Mouse (Mus musculus) cerebellum, adult 2 months (tissue): ENCODE data around the gene Nrarp. TPM values are rescaled to one million over a fixed set of nuclear protein-coding genes. Genes with fewer than 3 reads are reported as not detected.

ENCODE experiments used
- DNase-seq, 2 experiments: peaks; one replicate each; pipeline ENCODE4 v3.0.0; 2021
- H3K27ac ChIP-seq: fragments of 200-500 bp; 2 replicates; pipeline ENCODE4 v1.5.1; 2012; ENCODE audit warnings: low read length, control low read depth, inconsistent platforms; ENCODE audit not compliant: insufficient read depth
- H3K27me3 ChIP-seq: fragments of 200-500 bp; 2 replicates; pipeline ENCODE4 v1.6.1; 2012; ENCODE audit warnings: inconsistent platforms, mild to moderate bottlenecking, low read length, moderate library complexity; ENCODE audit not compliant: control insufficient read depth, insufficient read depth
- H3K4me1 ChIP-seq: fragments of 200-500 bp; 2 replicates; pipeline ENCODE4 v1.6.1; 2011; ENCODE audit warnings: low read length; ENCODE audit not compliant: control insufficient read depth, insufficient read depth
- H3K4me3 ChIP-seq: fragments of 200-500 bp; replicated peaks from 2 replicates; pipeline ENCODE3; 2011; ENCODE audit warnings: mild to moderate bottlenecking, low read depth, low read length, control low read depth; ENCODE audit not compliant: insufficient read depth
- CTCF ChIP-seq: fragments of 200-500 bp; IDR thresholded peaks from 2 replicates; pipeline ENCODE4 v1.5.1; 2011; ENCODE audit warnings: low read depth, mild to moderate bottlenecking, control low read depth, low read length, moderate library complexity, borderline replicate concordance; ENCODE audit not compliant: insufficient read depth
- POLR2A ChIP-seq: fragments of 200-500 bp; IDR thresholded peaks from 2 replicates; pipeline ENCODE4 v1.6.1; 2011; ENCODE audit warnings: low read length, control low read depth, borderline replicate concordance; ENCODE audit not compliant: insufficient read depth
- WGBS: fragments of 180-500 bp; shearing (Covaris S2); methylation state at CpG from one replicate; pipeline ENCODE4 v1.1.7; 2018; 5-methylcytosine and 5-hydroxymethylcytosine counted together
- polyA plus RNA-seq: library from polyadenylated mRNA; depleted of rRNA; stranded (reverse); fragments of >200 nt; gene quantifications from 2 replicates; pipeline ENCODE4 v1.2.3, GENCODE M21; 2012

Nrarp gene
- polyA plus RNA-seq, 1 experiment: 9.4 TPM

DNA sequence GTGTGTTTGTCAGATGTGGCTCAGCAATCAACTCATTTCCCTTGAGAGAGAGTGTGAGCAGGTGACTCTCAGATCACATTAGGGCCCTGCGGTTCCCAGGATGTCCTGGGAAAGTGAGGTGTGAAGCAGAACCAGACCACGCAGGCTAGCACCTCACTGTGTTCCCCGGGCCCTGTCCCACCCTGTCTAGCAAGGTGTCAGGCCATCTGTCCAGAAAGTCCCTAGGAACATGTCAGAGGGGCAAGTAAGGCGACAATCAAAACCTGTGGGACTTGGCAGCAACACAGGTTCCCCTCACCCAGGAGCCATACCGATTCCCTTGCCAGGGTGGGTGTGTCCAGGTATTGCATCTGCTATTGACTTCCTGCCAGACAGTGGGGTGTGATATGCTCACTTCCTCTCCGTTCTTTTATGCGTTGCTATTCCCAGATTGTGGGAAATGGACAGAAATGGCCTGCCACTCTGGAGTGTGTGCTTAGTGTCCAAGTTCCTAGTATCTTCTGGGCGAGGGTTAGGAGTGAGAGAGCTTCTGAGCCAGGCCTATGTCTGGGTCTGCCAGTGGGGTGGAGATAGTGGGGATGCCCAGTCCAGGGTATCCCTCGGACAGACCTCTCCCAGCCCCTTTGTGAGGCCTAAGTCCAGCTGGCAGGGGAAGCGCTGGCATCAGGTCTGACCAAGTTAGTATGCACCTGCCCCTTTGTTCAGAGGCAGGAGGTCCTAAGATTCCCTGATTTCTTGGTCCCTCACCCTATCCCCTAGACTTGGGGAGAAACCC, 10.0 kb upstream of the Nrarp start:
- Histone ChIP-seq H3K27me3 (no peaks in the 10 kb centered on the region), H3K4me1 (0 out of 2 replicates have a peak, but pooled peaks cover 5% of the 10 kb centered on the region), H3K27ac (no peak overlapping the region), H3K4me3 (no peak overlapping the region)
- DNase-seq: no peak
- 59% methylated on average over 10 of the region's 10 CpGs for WGBS
- TF ChIP-seq CTCF: no peak
- no peak for TF ChIP-seq POLR2A

DNA sequence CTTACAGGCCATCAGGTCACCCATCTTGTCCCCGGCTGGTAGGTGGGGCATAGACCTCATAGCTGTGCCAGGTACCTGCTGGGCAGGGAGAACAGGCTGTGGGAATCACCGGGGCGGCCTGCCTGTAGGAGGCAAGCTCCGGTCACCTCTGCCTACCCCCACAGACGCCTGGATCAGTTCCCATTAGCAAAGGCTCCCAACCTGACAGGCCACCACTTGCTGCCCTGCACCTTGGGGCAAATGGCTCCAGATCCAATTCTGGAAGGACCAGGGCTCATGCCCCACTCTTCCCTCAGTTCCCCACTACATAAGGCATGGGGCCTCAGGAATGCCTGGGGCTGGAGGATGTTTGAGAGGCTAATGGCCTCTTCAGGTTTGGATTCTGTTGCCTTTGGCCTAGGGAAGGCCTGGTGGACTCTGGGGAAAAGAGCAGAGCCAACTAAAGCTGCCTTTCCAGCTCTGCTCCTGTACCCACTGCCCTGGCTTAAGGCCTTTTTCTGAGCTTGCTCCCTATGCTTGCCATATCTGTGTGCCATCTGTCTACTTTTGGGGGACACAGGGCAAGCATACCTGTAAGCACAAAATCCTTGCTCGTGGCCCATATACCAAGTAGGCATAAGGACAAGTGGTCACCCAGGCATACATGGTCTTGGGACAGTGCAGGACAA, 9.3 kb upstream of the Nrarp start:
- no peaks in the 10 kb centered on the region for H3K27me3 ChIP-seq
- no peak overlapping the region for H3K4me3 ChIP-seq
- no peak for DNase-seq
- 54% methylated on average over 6 of the region's 6 CpGs for WGBS
- TF ChIP-seq POLR2A (no peak), CTCF (no peak)
- 0 out of 2 replicates have a peak, but pooled peaks cover 5% of the 10 kb centered on the region for H3K4me1 ChIP-seq
- no peak overlapping the region for H3K27ac ChIP-seq

DNA sequence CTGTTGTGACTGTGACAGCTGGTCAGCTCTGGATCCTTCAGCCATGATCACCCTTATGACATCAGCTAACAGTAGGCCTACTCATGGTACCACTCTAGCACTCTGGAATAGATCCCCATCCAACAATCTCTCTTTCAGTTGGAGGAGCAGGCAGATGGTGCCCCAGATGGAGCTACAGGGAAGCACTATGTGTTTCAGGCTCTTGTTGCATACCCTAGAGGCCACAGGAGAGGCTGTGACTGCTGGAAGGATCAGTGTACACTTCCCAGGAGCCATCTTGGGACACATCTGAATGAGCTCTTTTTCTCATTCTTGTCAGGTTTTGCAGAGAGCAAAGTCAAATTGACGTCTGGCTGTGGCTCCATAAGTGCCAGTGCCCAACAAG, 8.8 kb upstream of the Nrarp start:
- TF ChIP-seq CTCF (no peak), POLR2A (no peak)
- DNase-seq: no peak
- H3K27me3 ChIP-seq: no peaks in the 10 kb centered on the region
- H3K4me1 ChIP-seq: 0 out of 2 replicates have a peak, but pooled peaks cover 5% of the 10 kb centered on the region
- H3K4me3 ChIP-seq: no peak overlapping the region
- no peak overlapping the region for H3K27ac ChIP-seq
- WGBS: 64% methylated on average over 1 of the region's 1 CpGs

DNA sequence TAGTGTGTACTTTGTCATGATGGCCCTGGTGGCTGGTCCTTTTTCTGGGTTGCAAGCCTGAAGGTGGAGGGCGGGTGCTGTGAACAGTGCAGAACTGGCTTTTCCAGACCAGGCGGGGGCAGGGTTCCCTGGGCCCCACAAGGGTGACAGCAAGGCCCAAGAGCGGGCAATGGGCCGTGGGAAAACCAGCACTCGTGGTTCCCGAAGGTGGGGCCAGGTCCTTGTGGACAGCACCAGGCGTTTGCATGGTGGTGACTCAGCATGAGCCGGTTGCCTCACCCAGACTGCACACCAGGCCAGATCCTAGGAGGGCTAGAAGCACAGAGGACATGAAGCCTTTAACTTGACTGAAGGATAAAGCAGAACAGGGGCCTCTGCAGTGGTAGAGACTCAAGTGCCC, 7.9 kb upstream of the Nrarp start:
- Histone ChIP-seq H3K27me3 (no peaks in the 10 kb centered on the region), H3K4me1 (0 out of 2 replicates have a peak, but pooled peaks cover 5% of the 10 kb centered on the region), H3K27ac (no peak overlapping the region), H3K4me3 (no peak overlapping the region)
- DNase-seq: no peak
- WGBS: 89% methylated on average over 8 of the region's 8 CpGs
- TF ChIP-seq POLR2A (no peak), CTCF (no peak)

DNA sequence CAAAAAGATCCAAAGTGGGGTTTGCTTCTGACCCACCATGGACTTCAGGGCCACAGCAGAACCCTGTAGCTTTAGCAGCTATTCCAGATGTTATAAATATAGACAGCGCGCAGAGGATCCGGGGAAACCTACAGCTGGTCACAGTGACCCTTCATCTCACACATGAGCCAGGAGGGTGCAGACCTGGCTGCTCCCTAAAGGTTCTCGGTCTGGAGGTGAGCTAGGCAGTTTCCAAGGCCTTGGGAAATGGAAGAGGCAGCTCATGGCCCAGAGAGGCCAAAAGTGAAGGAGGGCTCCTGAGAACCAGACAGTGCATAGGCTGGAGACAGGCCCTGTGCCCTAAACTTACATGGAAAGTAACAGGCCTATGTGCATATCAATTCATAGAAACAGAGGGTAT, 6.7 kb upstream of the Nrarp start:
- 97% methylated on average over 4 of the region's 4 CpGs for WGBS
- peaks cover 8% of the 10 kb centered on the region for H3K4me1 ChIP-seq
- no peak overlapping the region for H3K4me3 ChIP-seq
- DNase-seq: no peak
- TF ChIP-seq CTCF (no peak), POLR2A (no peak)
- no peaks in the 10 kb centered on the region for H3K27me3 ChIP-seq
- H3K27ac ChIP-seq: no peak overlapping the region

DNA sequence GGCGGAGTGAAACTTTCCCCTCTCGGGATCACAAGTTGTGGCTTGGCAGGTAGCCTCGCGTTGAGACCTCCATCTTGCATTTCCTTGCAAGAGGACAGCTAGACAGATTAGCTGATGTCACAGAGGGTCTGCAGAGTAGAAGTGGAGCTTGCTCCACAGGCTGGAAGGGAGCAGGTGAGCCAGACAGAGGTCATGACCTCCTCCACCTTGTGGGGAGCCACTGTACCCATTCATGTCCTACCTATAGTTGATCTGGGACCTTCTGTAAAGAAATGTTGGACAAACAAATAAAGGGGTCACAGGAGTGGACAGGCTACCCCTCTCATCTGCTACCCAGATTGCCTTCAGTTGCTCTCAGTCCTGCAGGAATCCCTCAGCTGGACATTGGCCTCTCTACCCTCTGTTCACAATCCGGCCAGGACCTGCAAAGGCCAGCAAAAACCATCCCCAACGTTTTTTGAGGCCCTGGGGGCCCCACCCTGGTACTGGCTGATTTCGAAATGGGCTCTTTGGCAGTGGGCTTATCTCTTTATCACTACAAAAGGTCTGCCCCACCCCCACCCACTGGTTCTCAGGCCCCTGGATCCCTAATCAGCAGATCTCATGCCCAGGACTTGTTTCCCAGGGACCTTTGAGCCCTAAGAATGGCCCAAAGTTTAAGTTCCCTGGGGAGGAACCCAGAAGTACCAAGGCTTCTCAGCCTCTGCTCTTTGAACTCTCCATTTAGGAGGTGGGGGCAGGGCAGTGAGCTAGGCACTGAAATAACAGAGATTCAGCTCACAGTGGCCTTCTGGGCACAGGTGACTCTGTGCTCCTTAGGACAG, 5.5 kb upstream of the Nrarp start:
- 69% methylated on average over 7 of the region's 7 CpGs for WGBS
- Histone ChIP-seq H3K27ac (no peak overlapping the region), H3K4me1 (peaks cover 8% of the 10 kb centered on the region), H3K4me3 (no peak overlapping the region), H3K27me3 (no peaks in the 10 kb centered on the region)
- no peak for TF ChIP-seq CTCF
- no peak for TF ChIP-seq POLR2A
- no peak for DNase-seq

DNA sequence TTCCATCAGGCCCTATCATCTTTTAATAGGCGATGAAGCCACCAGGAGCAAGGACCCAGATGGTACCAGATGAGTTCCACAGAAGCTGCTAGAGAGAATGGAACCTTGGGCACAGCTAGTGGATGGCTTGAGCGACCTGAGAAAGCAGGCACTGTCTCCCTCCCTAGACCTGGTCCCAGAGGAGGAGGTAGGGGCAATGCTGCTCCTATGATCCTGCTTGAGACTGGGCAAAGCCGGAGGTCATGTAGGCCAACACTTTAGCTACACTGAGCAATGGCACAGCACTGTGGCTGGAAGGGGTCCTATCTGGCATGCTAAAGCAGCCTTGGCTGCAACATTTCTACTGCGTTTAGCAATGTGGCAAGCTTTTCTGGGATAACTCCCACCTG, 4.9 kb upstream of the Nrarp start:
- Histone ChIP-seq H3K4me3 (no peak overlapping the region), H3K4me1 (peaks cover 8% of the 10 kb centered on the region), H3K27ac (no peak overlapping the region), H3K27me3 (no peaks in the 10 kb centered on the region)
- 72% methylated on average over 4 of the region's 4 CpGs for WGBS
- TF ChIP-seq POLR2A (no peak), CTCF (no peak)
- DNase-seq: no peak
